Mouse (Mus musculus): ENCODE measurements around the gene Slc25a41.

Slc25a41 gene

DNA sequence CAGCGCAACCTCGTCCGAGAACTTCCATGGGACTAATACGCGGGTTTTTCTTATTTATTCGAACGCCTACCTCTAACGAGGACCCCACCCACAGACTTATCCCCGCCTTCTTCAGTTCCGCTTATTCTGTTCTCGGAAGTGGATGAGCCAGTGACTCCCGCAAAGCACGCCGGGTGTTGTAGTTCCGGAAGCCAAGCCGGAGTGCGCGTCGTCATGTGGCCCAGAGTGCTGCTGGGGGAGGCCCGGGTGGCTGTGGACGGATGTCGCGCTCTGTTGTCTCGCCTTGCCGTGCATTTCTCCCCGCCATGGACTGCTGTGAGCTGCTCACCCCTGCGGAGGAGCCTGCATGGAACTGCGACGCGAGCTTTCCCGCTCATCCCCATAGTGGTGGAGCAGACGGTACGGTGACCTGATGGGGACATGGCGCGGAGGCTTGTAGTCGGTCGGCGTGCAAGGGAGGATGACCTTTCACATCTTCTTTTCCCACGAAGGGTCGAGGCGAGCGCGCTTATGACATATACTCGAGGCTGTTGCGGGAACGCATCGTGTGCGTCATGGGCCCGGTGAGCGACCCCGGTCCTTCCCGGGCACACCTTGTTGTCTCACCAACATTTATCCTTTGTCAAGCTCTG is 51.2 kb downstream of the Slc25a41 start, which contains the start of gene Clpp:
Clpp (plus strand) TSS at position 191 of the 632 bp plus-strand sequence.
- peak; percentile 96 for DNase-seq

GRCm38 (mm10) chr17:56989467-56990114 is 51.9 kb downstream of the Slc25a41 start:
- no peak for DNase-seq

- DNase-seq, result no peak
Observed at GRCm38 (mm10) chr17:56988921-56989430, 52.5 kb downstream of the Slc25a41 start.

- no peak for DNase-seq
Observed at GRCm38 (mm10) chr17:56988441-56988840, 53.0 kb downstream of the Slc25a41 start.

DNA sequence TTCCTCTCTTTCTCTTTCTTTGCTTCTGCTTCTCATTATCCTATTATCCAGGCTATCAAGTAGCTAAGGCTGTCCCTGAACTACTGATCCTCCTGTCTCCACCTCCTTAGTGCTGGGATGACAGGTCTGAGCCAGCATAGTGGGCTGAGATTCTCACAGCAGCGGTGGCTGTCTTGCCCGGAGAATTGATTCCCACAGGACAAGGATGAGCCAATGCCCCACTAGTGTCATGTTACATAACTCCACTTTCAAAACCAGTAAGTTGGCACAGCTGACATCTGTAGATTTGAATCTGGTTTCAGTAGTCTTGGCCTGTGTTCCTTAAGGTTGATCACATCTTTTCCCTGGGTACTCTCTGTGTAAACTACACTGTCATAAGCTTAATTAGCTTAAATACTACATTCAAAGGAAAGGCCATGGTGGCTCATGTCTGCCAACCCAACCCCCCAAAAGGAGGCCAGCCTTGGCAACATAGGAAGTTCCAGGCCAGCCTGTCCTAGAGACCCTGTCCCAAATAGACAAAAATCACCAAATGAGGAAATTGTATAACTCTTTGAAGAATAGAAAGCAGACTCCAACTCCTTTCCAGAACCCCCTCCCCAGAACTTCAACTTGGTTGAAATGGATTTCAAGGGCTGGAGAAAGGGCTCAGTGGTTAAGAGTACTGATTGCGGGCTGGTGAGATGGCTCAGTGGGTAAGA is 55.2 kb downstream of the Slc25a41 start:
- no peak for DNase-seq

GRCm38 (mm10) chr17:56985656-56986055 is 55.8 kb downstream of the Slc25a41 start:
- DNase-seq, result no peak

DNA sequence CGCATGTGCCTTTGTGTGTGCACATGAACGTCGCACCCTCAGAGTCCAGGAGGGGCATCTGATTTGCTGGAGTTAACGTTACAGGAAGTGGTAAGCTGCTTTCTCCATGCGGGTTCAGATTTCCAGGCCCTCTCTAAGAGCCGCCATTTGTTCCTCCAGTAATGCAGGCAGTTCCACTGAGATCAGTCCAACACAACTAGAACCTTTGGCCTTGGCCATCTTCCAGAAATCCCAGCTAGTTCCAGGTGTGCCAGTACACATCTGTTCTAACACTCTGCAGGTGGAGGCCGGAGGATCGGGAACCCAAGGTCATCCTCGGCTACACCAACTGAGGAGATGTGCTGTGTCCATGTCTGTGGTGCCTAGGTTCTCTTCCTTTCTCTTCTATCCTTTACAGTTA is 56.6 kb downstream of the Slc25a41 start:
- no peak for DNase-seq

Measured in kidney, adult 11 months (tissue).